In genomic region chr2:93645626-93646320, GRCm38 (mm10) we compare ENCODE assay signal across 7 mouse cellular contexts. TPM values are rescaled to one million over a fixed set of nuclear protein-coding genes. Genes with fewer than 3 reads are reported as not detected.
DNase-seq lines count a peak whose midpoint lies in the region; ATAC-seq and TF ChIP-seq lines count a peak whose summit lies in the region.

No protein-coding gene starts in this region.

- 2% methylated on average over 33 of the region's 33 CpGs for WGBS in embryonic facial prominence, embryonic 12.5 days
- WGBS in hindbrain, embryonic 16.5 days: 9% methylated on average over 30 of the region's 33 CpGs
- WGBS in liver, embryonic 15.5 days (ENCODE audit: insufficient replicate concordance): 5% methylated on average over 33 of the region's 33 CpGs

- peak overlapping the region; percentile 99 for H3K9ac ChIP-seq in embryonic facial prominence, embryonic 12.5 days
- H3K9ac ChIP-seq in hindbrain, embryonic 16.5 days (ENCODE audit: low read depth, low read length): no peak overlapping the region
- no peak overlapping the region for H3K9ac ChIP-seq in liver, embryonic 15.5 days

- no peak for TF ChIP-seq POLR2A in bone marrow macrophage, adult 2 months (IDR thresholded peaks at IDR 0.05; ENCODE audit: borderline replicate concordance, low read depth, low read length)

- H3K9me3 ChIP-seq in embryonic facial prominence, embryonic 12.5 days: no peaks in the 10 kb centered on the region
- no peaks in the 10 kb centered on the region for H3K9me3 ChIP-seq in hindbrain, embryonic 16.5 days (ENCODE audit: control insufficient read depth, low read length)
- no peaks in the 10 kb centered on the region for H3K9me3 ChIP-seq in liver, embryonic 15.5 days (replicated peaks)

- ATAC-seq in embryonic facial prominence, embryonic 12.5 days (ENCODE audit: insufficient number of reproducible peaks, insufficient read depth, low FRiP score, low TSS enrichment): no peak
- ATAC-seq in hindbrain, embryonic 16.5 days: no peak
- ATAC-seq in liver, embryonic 15.5 days (ENCODE audit: insufficient read depth): no peak

- H3K36me3 ChIP-seq in embryonic facial prominence, embryonic 12.5 days: peaks cover 5% of the 10 kb centered on the region
- no peaks in the 10 kb centered on the region for H3K36me3 ChIP-seq in hindbrain, embryonic 16.5 days (ENCODE audit: control insufficient read depth, insufficient read depth, low read length)
- no peaks in the 10 kb centered on the region for H3K36me3 ChIP-seq in liver, embryonic 15.5 days (replicated peaks)

- H3K4me3 ChIP-seq in bone marrow macrophage, adult 2 months (ENCODE audit: insufficient read depth, low read length): peak overlapping the region; percentile 59
- peak overlapping the region; percentile 70 for H3K4me3 ChIP-seq in embryonic facial prominence, embryonic 12.5 days
- peak overlapping the region; percentile 8 for H3K4me3 ChIP-seq in hindbrain, embryonic 16.5 days (ENCODE audit: low read length)
- peak overlapping the region; percentile 40 for H3K4me3 ChIP-seq in liver, embryonic 15.5 days (replicated peaks)

- peak; percentile 47 for DNase-seq in retina, embryonic 14.5 days (ENCODE audit: low spot score)
- no peak for DNase-seq in MN1 (ENCODE audit: low spot score)
- no peak for DNase-seq in T-cell, adult 2 months (ENCODE audit: low spot score)

- TF ChIP-seq CTCF in bone marrow macrophage, adult 2 months (IDR thresholded peaks at IDR 0.05; ENCODE audit: low read depth, low read length): no peak

- H3K27ac ChIP-seq in bone marrow macrophage, adult 2 months (ENCODE audit: insufficient read depth, low read depth, low read length): no peak overlapping the region
- H3K27ac ChIP-seq in embryonic facial prominence, embryonic 12.5 days: peak overlapping the region; percentile 100
- H3K27ac ChIP-seq in hindbrain, embryonic 16.5 days (ENCODE audit: low read depth, low read length): no peak overlapping the region
- no peak overlapping the region for H3K27ac ChIP-seq in liver, embryonic 15.5 days (replicated peaks)

- H3K4me2 ChIP-seq in embryonic facial prominence, embryonic 12.5 days (replicated peaks): peak overlapping the region; percentile 67
- H3K4me2 ChIP-seq in hindbrain, embryonic 16.5 days (ENCODE audit: low read length): no peak overlapping the region
- peak overlapping the region; percentile 56 for H3K4me2 ChIP-seq in liver, embryonic 15.5 days

- no peaks in the 10 kb centered on the region for H3K4me1 ChIP-seq in bone marrow macrophage, adult 2 months (ENCODE audit: control insufficient read depth, insufficient read depth, low read length)
- H3K4me1 ChIP-seq in embryonic facial prominence, embryonic 12.5 days: peaks cover 41% of the 10 kb centered on the region
- H3K4me1 ChIP-seq in hindbrain, embryonic 16.5 days (ENCODE audit: control insufficient read depth, insufficient read depth, low read depth, low read length): peaks cover 15% of the 10 kb centered on the region
- H3K4me1 ChIP-seq in liver, embryonic 15.5 days (replicated peaks): no peaks in the 10 kb centered on the region

- H3K27me3 ChIP-seq in embryonic facial prominence, embryonic 12.5 days: peaks cover 48% of the 10 kb centered on the region
- peaks cover 44% of the 10 kb centered on the region for H3K27me3 ChIP-seq in hindbrain, embryonic 16.5 days (replicated peaks; ENCODE audit: control insufficient read depth, insufficient read depth, low read length)
- H3K27me3 ChIP-seq in liver, embryonic 15.5 days: peaks cover 100% of the 10 kb centered on the region

RNA-seq across cellular contexts. Expression of gene Alx4, which starts 3.6 kb away (rescaled TPM):
- polyA plus RNA-seq in bone marrow macrophage, adult 2 months (2012; ENCODE audit: insufficient read depth, insufficient read length, missing spikeins): not detected in 2 replicates
- 24.3 and 27.8 TPM in 2 replicates for polyA plus RNA-seq in embryonic facial prominence, embryonic 12.5 days (2016; fragmentation: Nextera tagmentation; extraction: Ambion mirVana)
- polyA plus RNA-seq in hindbrain, embryonic 16.5 days (2015; fragmentation: Nextera tagmentation; extraction: Ambion mirVana): 0.60 and 0.64 TPM in 2 replicates
- polyA plus RNA-seq in liver, embryonic 15.5 days (2015; fragmentation: Nextera tagmentation; extraction: Ambion mirVana): 0.02 TPM in 1 of 2 replicates, not detected in the other

Comparison
In these comparisons a context has a peak if more than half of its experiments do, and no peak if none do; other contexts are left out.
1. H3K4me3 ChIP-seq: peak in every context shown above with its lines; median percentile 70 in embryonic facial prominence, embryonic 12.5 days; 59 in bone marrow macrophage, adult 2 months; 40 in liver, embryonic 15.5 days; 8 in hindbrain, embryonic 16.5 days.
2. RNA of gene Alx4, which starts 3.6 kb away (polyA plus RNA-seq): 24.3 to 27.8 TPM in embryonic facial prominence, embryonic 12.5 days; 0.60 to 0.64 TPM in hindbrain, embryonic 16.5 days, 0.02 TPM in liver, embryonic 15.5 days and not detected in bone marrow macrophage, adult 2 months; every median in the first group is over 10 times any median in the second.